Comparison of ENCODE assay signal across 8 mouse cellular contexts in genomic region chr3:130922812-130923614, GRCm38 (mm10).
A peak's percentile ranks its signal among the peaks of the same experiment; 100 is the strongest.
DNase-seq lines count a peak whose midpoint lies in the region; ATAC-seq lines count a peak whose summit lies in the region.
"Had no signal": no experiment of that assay in that cellular context is flagged by ENCODE, and none has a peak within 500 bp of the region (broad histone marks: within the 10 kb centered on the region; RNA-seq: fewer than 3 reads in every experiment).

No protein-coding gene starts in this region.

- WGBS in lung, embryonic 15.5 days = 20% methylated on average over 23 of the region's 23 CpGs
- 4% methylated on average over 23 of the region's 23 CpGs for WGBS in forebrain, embryonic 16.5 days
- 15% methylated on average over 23 of the region's 23 CpGs for WGBS in midbrain, embryonic 10.5 days

- intact Hi-C loops in left cerebral cortex, postnatal 10 days (cut with DNase I) = no loop called here

- H3K9me3 ChIP-seq in lung, embryonic 15.5 days = no peaks in the 10 kb centered on the region
- H3K9me3 ChIP-seq in forebrain, embryonic 16.5 days (ENCODE audit: control insufficient read depth, low read length) = no peaks in the 10 kb centered on the region
- no peaks in the 10 kb centered on the region for H3K9me3 ChIP-seq in midbrain, embryonic 10.5 days (replicated peaks)

- H3K4me2 ChIP-seq in lung, embryonic 15.5 days = peak overlapping the region; percentile 37
- peak overlapping the region; percentile 57 for H3K4me2 ChIP-seq in forebrain, embryonic 16.5 days (ENCODE audit: low read length)

- no peak overlapping the region; the same call in 1 of the 2 replicates for H3K4me3 ChIP-seq in lung, embryonic 15.5 days
- peak overlapping the region; percentile 30 for H3K4me3 ChIP-seq in forebrain, embryonic 16.5 days (replicated peaks; ENCODE audit: low read length)
- peak overlapping the region; percentile 44 for H3K4me3 ChIP-seq in midbrain, embryonic 10.5 days

- no peak overlapping the region for H3K27ac ChIP-seq in lung, embryonic 15.5 days
- no peak overlapping the region for H3K27ac ChIP-seq in forebrain, embryonic 16.5 days (ENCODE audit: low read length)
- H3K27ac ChIP-seq in midbrain, embryonic 10.5 days (replicated peaks) = peak overlapping the region; percentile 70
- H3K27ac ChIP-seq: liver, embryonic 14.5 days had no signal

- no peak for DNase-seq in lung, postnatal 4 days
- DNase-seq in midbrain, embryonic 10.5 days (ENCODE audit: low spot score) = peak; percentile 30
- DNase-seq in left cerebral cortex, postnatal 10 days (ENCODE audit: extremely low spot score in 1 of 2, low spot score in 2 of 2) = no peak
- DNase-seq in gastrocnemius, adult 18-20 months (ENCODE audit: low spot score) = no peak
- DNase-seq in layer of hippocampus, postnatal 14 days (ENCODE audit: low spot score in 2 of 2) = no peak

- no peaks in the 10 kb centered on the region for H3K36me3 ChIP-seq in lung, embryonic 15.5 days
- no peaks in the 10 kb centered on the region for H3K36me3 ChIP-seq in forebrain, embryonic 16.5 days (ENCODE audit: control insufficient read depth, insufficient read depth)
- no peaks in the 10 kb centered on the region for H3K36me3 ChIP-seq in midbrain, embryonic 10.5 days

- H3K4me1 ChIP-seq in lung, embryonic 15.5 days = no peaks in the 10 kb centered on the region; the same call in 1 of the 2 replicates
- peaks cover 14% of the 10 kb centered on the region for H3K4me1 ChIP-seq in forebrain, embryonic 16.5 days (replicated peaks; ENCODE audit: control insufficient read depth, insufficient read depth, low read length)
- peaks cover 25% of the 10 kb centered on the region for H3K4me1 ChIP-seq in midbrain, embryonic 10.5 days

- no peak for ATAC-seq in lung, embryonic 15.5 days (ENCODE audit: borderline replicate concordance, extremely low read depth, low FRiP score, low TSS enrichment)
- ATAC-seq in forebrain, embryonic 16.5 days = peak; percentile 20; the same call in 1 of the 2 replicates

- H3K27me3 ChIP-seq in lung, embryonic 15.5 days = peaks cover 3% of the 10 kb centered on the region; the same call in 1 of the 2 replicates
- H3K27me3 ChIP-seq in forebrain, embryonic 16.5 days (replicated peaks; ENCODE audit: control insufficient read depth, insufficient read depth, low read length) = no peaks in the 10 kb centered on the region
- peaks cover 32% of the 10 kb centered on the region; the same call in 1 of the 2 replicates for H3K27me3 ChIP-seq in midbrain, embryonic 10.5 days (ENCODE audit: low read depth, poor library complexity, severe bottlenecking)

- H3K9ac ChIP-seq in lung, embryonic 15.5 days = no peak overlapping the region
- peak overlapping the region; percentile 51 for H3K9ac ChIP-seq in forebrain, embryonic 16.5 days (replicated peaks; ENCODE audit: low read depth, low read length)
- H3K9ac ChIP-seq: liver, embryonic 14.5 days had no signal
